Mouse (Mus musculus) liver, embryonic 14.5 days (tissue): ENCODE data around the gene Gp9.

ENCODE experiments used
- CTCF ChIP-seq: IDR thresholded peaks from 2 replicates; pipeline ENCODE4 v1.5.1; 2016; ENCODE audit warnings: antibody characterized with exemption, low read depth, control low read depth
- EP300 ChIP-seq: IDR thresholded peaks from 2 replicates; pipeline ENCODE4 v1.6.1; 2016; ENCODE audit warnings: antibody characterized with exemption, low read depth

GRCm38 (mm10) chr6:87804036-87804435, 26.2 kb downstream of the Gp9 start:
- TF ChIP-seq CTCF, result no peak
- TF ChIP-seq EP300, result no peak
